Mouse (Mus musculus): Measurements from ENCODE around the gene Rpl19.

The Rpl19 gene

GRCm38 (mm10) chr11:97998898-97999608 is 27.5 kb upstream of the Rpl19 start:
- DNase-seq (ENCODE audit: low spot score) = no peak

DNA sequence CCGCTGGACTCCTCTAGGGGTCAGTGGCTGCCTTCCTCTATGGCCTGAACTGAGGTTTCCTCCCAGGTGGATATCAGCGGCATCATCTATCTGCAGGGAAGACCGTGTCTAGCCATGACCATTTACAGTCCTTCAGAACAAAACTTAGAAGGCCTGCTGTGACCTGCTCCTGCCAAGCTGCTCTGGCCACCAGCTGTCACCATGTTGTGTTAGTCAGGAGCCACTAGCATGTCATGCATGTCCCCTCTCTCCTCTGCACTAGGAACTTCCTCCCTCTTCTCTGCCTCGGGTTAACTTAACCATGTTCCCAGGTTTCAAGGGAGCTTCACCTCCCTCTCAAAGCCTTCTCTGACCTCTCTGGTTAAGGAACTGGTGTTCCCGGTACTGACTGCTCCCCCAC is 26.8 kb upstream of the Rpl19 start:
- no peak for DNase-seq (ENCODE audit: low spot score)

DNA sequence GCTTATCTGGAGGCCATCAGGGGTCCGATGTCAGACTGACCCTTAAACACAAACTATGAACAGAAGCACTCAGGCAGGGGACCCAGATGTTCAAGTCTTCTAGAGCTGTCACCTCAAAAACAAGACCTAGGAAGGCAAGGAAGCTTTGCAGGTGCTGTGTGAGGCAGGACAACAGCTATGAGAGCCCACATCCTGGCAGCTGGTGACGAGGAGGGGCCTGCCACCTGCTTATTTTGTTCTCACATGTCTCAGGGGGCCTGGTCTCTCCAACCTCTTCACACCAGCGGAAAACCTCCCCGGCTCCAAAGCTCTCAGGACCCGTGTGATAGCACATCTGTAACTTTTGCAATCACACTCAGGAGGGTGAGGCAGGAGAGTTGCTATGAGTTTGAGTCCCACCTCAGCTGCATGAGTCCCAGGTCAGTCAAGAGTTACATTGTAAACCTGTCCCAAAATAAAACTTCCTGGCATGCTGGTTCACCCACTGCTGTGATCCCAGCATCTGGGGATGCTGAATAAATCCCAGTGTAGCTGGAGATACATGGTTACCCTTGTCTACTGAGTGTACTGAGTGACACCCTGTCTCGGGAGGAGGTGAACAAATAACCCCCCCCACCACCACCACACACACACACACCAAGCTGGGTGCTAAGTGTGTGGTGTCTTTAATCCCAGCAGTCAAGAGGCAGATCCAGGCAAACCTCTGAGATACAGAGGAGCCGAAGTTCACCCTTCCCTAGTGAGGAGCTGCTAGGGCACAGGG is 26.0 kb upstream of the Rpl19 start:
- no peak for DNase-seq (ENCODE audit: low spot score)

DNA sequence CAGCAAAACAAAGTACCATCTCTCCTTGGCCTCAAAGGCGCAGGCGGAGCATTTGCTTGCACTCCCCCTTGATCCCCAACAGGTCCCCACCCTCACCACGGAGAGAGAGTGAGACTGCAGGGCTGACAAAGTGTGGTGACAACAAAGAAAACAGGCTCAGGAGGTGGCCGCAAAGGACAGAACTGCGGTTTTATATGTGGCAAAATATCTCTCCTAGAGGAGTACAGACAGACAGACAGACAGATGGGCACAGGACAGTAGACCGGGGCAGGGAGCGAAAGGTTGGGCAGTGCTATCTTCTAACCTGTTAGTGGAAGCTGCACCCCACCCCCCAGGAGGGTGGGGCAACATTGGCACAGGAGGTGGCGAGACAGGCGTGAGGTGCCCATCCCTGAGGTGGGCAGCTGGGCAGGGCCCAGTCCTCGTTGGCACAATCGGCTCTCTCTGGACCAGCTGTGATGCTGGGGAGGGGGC is 25.1 kb upstream of the Rpl19 start:
- DNase-seq (ENCODE audit: low spot score) = no peak

GRCm38 (mm10) chr11:98001986-98002385 is 24.5 kb upstream of the Rpl19 start:
- no peak for DNase-seq (ENCODE audit: low spot score)

DNA sequence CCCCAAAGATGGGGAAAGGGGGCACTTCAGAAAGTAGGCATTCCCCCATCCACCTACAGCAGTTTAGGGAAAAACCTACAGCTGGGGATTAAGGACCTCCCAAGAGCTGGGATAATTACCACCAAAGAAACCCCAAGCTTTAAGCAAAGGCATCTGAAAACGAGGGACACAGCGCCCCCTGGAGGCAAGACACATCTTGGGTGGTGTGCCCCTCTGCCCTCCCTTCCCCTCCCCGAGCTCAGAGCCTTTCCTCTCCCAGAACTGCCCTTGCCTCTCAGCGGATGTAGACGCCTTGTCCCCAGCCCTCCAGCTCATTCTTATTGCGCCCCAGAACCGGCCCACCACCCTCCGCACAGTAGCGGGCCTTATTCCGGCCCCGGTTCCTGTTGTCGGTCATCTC is 23.9 kb upstream of the Rpl19 start:
- peak; percentile 80 for DNase-seq (ENCODE audit: low spot score)

- no peak for DNase-seq (ENCODE audit: low spot score)
Observed at GRCm38 (mm10) chr11:98003171-98003671, 23.3 kb upstream of the Rpl19 start.

DNA sequence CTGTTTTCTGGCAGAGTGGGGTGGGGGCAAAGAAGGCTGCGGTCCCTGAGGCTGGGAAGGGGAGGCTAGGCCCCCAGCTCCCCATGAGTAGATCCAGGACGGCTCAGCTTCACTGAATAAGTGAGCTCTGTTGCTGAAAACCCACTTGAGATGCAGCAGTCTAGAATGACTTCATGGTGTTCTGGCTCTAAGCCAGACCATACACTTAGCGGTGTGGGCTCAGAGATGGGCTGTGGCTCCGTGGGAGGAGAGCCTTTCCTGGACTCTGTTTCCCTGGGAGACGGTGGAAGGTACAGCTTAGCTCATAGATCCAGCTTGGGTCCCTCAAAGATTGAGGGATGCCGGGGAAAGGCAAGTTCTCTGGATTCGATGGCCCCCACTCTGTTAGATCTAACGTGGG is 22.3 kb upstream of the Rpl19 start:
- DNase-seq (ENCODE audit: low spot score) = no peak

DNA sequence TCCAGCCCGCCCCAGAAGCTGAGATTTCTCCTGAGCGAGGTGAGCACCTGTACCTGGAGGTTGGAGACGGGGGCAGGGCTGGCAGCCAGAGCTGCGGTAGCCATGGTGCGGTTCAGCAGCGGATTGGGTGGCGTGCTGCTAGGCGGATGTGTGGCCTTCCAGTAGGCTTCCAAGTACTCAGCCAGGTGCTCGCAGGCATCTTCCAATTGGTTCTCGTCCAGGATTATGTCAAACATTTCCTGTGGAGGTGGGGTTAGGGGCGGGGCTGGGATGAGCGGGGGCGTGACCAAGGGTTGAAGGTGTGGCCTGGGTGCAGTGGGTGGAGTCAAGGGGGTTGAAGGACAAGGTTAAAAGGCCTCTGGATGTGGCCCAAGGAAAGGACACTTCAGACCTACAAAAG is 21.4 kb upstream of the Rpl19 start:
- DNase-seq (ENCODE audit: low spot score) = no peak

DNA sequence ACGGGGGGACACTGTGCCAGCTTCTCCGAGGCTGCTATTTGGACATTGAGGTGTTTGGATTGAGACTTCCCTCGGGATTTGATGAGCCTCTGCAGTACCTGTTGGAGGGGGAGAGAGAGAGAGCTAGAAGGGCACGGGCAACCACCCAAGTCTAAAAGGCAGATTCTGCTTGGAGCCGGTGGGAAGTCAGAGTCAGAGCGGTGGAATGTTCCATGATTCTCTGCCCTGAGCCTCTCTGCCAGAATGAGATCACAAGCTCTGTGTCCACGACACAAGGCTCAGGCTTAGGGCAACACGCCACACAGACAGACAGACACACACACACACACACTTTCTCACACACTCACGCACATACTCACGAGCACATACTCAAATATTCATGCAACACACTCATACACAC is 20.8 kb upstream of the Rpl19 start:
- peak; percentile 59 for DNase-seq (ENCODE audit: low spot score)

DNA sequence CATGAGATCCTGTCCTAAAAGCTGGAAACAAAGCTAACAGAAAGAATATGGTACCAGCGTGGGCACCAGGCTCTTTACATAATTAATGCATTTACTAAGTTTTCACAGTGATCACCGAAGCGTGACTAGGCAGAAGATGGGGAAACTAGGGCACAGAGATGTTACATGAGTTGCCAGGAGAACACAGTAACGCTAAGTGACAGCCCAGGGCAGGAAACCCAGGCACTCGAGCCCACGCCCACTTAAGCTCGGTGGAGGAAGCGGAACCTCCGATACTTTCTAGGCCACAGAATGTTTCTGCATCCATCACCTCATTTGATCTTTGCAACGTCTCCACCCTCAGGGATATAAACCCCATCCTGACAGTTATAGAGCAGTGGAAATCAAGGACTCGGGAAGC is 18.4 kb upstream of the Rpl19 start:
- no peak for DNase-seq (ENCODE audit: low spot score)

DNA sequence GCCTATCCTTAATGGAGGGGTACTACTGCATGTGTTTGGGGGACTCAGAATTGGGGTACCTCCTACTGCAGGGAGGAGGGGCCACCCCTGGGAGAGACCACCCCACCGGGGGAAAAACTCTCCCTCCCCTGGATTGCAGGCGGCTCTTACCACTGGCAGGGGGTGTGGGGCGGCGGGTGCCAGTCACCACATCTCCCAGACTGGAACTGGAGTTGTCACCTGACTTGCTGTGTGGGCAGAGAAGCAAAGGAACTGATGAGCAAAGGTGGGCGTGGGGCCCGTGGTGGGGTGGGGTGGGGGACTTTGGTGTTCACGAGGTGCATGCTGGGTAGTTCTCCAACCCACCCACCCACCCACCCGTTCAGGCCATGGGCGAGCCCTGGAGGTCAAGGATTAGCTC is 14.8 kb upstream of the Rpl19 start:
- DNase-seq (ENCODE audit: low spot score) = no peak

DNA sequence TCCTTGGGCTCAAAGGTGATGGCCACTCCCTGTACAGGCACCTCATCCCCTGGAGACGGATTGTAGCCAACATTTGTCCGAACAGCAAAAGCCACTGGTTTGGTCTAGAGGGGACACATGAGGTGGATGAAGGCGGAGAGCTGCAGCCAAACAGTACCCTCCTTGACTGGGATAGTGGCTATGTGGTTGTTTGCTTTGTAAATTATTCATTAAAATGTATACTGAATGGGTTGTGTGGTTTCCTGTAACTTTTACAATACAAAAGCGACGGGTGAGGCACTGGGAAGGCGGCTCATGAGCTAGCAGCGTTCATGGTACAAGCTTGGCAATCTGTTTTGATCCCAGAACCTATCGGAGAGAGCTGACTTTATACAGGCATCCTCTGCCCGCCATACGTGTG is 13.7 kb upstream of the Rpl19 start:
- no peak for DNase-seq (ENCODE audit: low spot score)

DNA sequence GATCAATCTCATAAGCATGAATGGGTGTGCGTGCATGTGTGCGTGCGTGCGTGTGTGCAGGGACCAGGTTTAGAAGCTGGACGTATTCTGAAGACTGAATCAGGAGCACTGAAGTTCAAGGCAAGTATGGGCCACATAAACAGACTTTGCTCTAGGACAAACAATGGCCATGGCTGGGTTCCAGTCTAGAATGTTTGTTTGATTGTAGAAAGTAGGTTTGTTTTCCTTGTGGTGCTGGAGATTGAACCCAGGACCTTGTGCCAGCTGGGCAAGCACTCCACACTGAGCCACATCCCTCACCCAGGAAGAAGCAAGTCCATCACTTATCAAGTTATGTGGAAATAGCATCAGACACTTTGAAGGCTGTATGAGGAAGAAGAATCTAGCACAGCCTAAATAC is 10.3 kb upstream of the Rpl19 start:
- DNase-seq (ENCODE audit: low spot score) = no peak

GRCm38 (mm10) chr11:98016824-98017223 is 9.7 kb upstream of the Rpl19 start:
- no peak for DNase-seq (ENCODE audit: low spot score)

GRCm38 (mm10) chr11:98018222-98018621 is 8.3 kb upstream of the Rpl19 start:
- DNase-seq (ENCODE audit: low spot score) = no peak

DNA sequence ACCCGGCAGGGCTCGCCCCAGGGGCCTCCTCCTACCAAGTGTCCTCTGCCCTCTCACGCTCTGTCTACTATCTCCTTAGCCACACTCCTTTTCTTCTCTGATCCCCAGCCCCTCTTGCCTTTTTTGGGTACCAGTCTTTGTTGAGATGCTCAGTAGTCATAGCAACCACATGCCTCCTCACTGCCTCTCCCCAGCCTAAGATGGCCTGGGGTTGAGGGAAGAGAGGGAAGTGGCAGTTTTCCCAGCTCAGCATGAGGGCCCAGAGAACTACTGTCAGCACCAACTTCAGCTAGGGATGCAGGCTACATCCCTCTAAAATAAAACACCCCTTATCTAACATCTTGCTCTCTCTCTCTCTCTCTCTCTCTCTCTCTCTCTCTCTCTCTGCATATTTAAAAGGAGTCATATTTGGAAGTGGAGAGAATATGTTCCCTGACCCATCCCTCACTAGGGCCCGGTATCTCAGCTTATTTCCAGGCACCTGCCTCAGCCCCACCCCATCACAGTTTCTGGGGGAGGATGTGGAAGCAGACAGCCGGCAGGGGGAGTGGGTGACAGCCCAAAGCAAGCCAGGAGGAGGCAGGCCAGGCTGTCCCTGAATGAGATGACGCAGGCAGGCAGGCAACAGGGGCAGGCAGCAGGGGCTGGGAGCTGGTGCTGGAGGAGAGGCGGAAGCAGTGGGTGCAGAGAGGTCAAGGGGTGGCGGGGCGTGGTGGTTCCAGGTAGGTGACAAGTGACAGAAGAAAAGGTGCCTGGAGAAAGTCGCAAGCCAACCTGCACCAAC is 7.5 kb upstream of the Rpl19 start:
- peak; percentile 41 for DNase-seq (ENCODE audit: low spot score)

GRCm38 (mm10) chr11:98019883-98020610 is 6.5 kb upstream of the Rpl19 start:
- DNase-seq (ENCODE audit: low spot score) = no peak

DNA sequence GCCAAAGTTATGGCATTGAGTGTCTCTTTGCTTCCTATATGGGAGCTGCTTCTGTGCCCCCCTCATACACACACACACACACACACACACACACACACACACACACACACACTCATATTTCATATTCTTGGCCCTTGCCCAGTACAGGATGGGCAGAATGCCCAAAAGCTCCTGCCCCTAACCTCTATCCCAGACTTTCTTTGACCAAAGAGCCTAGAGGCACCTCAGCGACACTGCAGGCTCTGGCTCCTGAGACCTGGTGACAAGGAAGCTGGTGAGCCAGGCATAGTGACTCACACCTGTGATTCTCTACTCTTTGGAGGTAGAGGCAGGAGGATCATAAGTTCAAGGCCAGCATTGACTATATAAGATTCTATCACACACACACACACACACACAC is 5.8 kb upstream of the Rpl19 start:
- DNase-seq (ENCODE audit: low spot score) = no peak

DNA sequence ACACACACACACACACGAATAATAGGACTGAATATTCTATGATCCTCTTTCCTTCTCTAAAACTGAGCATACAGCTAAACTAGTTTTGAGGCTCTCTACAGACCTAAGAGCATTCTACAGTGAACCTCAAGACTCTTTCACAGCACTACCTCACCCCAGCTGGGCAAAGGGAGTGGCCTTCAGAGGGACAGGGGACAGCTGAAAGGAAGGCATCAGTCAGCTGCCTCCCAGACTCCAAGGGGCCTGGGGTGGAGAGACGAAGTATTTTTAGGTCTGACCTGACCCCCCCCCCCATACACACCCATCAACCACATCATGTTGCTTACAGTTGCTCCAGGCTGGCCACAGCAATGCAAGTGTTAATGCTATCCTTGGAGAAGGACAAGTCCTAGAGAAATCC is 5.4 kb upstream of the Rpl19 start:
- DNase-seq (ENCODE audit: low spot score) = no peak

DNA sequence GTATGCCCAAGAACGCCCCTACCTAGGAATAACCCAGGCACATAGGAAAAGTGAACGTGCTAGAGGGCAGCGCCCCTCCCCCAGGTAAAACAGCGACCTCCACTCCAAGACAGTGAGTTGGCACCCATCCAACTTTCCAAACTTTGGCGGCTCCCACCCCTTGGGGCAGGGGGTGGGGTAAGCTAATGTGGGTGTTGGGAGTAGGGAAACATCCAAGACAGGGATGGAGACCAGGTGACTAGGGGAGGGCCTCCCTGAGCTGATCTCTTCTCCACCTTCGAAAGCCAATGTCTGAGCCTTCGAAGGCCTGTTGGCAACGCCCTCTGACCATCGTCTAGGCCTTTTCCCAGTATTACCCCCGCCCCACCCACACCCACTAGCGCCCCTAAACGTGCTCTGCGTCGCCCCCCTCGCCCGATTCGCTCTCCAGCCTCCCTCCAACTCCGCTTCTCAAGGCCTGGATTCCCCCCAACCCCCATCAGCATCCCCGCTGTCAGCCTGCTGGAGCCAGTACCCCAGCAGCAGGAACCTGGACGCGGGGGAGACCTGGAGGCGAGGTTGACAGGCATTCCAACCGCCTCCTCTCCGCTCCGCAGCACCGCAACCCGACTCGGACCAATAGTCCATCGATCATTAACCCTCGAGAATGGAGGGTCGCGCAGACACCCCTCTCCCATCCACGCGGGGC is 4.8 kb upstream of the Rpl19 start:
- DNase-seq (ENCODE audit: low spot score) = no peak

DNA sequence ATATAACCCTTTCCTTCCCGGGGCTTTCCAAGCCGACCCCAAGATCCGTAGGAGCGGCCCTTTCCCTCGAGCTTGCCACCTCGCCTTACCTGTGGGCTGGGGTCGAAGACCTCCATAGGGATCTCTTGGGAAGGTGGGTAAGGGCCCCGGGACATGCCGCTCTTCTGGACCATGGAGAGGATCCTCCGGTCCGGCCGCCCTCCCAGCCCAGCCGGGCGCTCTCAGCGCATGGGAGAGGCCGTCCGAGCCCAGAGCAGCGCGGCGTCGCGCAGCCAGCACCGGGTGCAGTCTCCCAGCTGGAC is 4.3 kb upstream of the Rpl19 start:
- DNase-seq (ENCODE audit: low spot score) = no peak
